Mouse (Mus musculus): ENCODE measurements around the gene Ang4. TPM values are rescaled to one million over a fixed set of nuclear protein-coding genes. Genes with fewer than 3 reads are reported as not detected.
"Not testable (repeated sequence)": the region's sequence is repeated elsewhere in the genome, so short reads cannot be mapped to it uniquely, and the experiment has no call there.

The Ang4 gene
- polyA plus RNA-seq (2015; fragmentation: Nextera tagmentation; extraction: Ambion mirVana) = 0.66 TPM in 1 of 2 replicates, not detected in the other

- H3K9ac ChIP-seq (ENCODE audit: low read length) = no peak within 1 kb of the TSS
- H3K4me1 ChIP-seq (ENCODE audit: control insufficient read depth, insufficient read depth, low read length) = no peaks in the 10 kb centered on the region
- ATAC-seq (ENCODE audit: insufficient read depth, low FRiP score) = no peak
- WGBS = 61% methylated on average over 5 of the region's 5 CpGs
- no peaks in the 10 kb centered on the region for H3K27me3 ChIP-seq (ENCODE audit: control insufficient read depth, insufficient read depth, low read length)
- no peak within 1 kb of the TSS for H3K4me2 ChIP-seq (ENCODE audit: low read depth, low read length)
- no peak within 1 kb of the TSS for H3K4me3 ChIP-seq (replicated peaks; ENCODE audit: low read length)
- H3K9me3 ChIP-seq (replicated peaks; ENCODE audit: control insufficient read depth, low read length) = no peaks in the 10 kb centered on the region
- H3K36me3 ChIP-seq (ENCODE audit: control insufficient read depth, insufficient read depth, low read length) = no peaks in the 10 kb centered on the region
- H3K27ac ChIP-seq (ENCODE audit: low read length) = no peak within 1 kb of the TSS
Measured at GRCm38 (mm10) chr14:51773490-51773889, at the start of gene Ang4. TSS of gene Ang4 (minus strand) at chr14:51773590.

DNA sequence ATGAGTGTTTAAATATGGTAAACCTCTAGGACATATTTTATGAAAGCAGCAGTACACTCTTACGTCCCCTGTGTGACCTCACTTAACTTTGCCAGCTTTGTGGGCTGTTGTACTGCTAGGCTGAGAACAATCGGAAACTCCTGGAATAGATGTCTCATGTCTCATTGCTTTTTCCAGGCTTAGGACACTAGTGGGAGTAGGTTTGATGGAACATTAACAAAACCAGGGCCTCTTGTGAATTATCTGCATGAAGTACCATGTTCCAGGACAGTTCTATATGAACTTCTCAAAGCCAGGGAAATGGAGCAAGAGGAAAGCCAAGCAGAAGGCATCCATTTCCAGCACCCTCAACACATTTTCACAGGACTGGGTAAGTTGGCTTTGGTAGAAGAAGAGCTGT lies 26.4 kb upstream of the Ang4 start, which contains the start of gene AY358078:
TSS of gene AY358078 (plus strand) at position 301 of the 400 bp plus-strand sequence.
- H3K4me3 ChIP-seq (replicated peaks; ENCODE audit: low read length) = no peak within 1 kb of the TSS
- WGBS = 88% methylated on average over 2 of the region's 2 CpGs
- no peaks in the 10 kb centered on the region for H3K9me3 ChIP-seq (replicated peaks; ENCODE audit: control insufficient read depth, low read length)
- H3K4me2 ChIP-seq (ENCODE audit: low read depth, low read length) = no peak within 1 kb of the TSS
- H3K4me1 ChIP-seq (ENCODE audit: control insufficient read depth, insufficient read depth, low read length) = no peaks in the 10 kb centered on the region
- H3K27ac ChIP-seq (ENCODE audit: low read length) = no peak within 1 kb of the TSS
- ATAC-seq (ENCODE audit: insufficient read depth, low FRiP score) = no peak
- no peak within 1 kb of the TSS for H3K9ac ChIP-seq (ENCODE audit: low read length)
- no peaks in the 10 kb centered on the region for H3K27me3 ChIP-seq (ENCODE audit: control insufficient read depth, insufficient read depth, low read length)
- no peaks in the 10 kb centered on the region for H3K36me3 ChIP-seq (ENCODE audit: control insufficient read depth, insufficient read depth, low read length)

DNA sequence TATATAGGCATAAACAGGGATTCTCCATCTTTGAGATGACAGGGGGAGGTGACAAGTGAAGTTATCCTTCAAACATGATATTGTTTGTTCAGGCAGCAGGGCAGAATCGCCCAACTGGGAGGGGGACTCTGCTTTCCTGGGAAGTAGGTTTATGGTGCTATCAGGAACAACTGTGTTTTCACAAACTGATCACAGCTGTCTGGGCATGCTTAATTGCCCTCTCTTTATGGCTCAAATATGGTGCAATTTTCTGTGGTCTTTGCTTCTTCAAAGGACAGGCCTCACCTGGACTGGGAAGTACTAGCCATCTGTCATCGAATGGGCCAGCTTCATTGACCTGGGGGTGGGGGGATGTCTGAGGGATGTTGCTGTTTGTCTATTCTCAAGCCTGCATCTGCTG lies 20.7 kb upstream of the Ang4 start:
- ATAC-seq (ENCODE audit: insufficient read depth, low FRiP score) = no peak

DNA sequence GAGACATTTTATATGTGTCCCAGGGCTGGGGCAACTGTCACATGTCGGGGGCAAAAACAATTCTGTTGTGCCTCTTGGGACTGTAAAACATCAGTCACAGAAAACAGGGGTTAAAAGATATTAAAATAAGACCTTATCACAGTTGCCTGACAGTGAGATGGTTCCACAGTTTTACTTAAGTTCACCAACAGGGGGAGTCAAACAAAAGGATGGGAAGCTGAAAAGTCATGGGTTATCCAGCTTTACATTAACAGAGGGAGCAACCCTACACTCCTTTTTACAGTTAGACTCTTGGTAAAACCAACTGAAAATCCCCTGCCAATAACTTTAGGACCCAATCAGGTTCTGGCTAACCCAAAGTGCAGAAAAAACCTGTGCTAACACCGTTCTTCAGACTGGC lies 15.8 kb upstream of the Ang4 start:
- no peak overlapping the region for H3K27ac ChIP-seq (ENCODE audit: low read length)
- no peak for ATAC-seq (ENCODE audit: insufficient read depth, low FRiP score)
- H3K4me1 ChIP-seq (ENCODE audit: control insufficient read depth, insufficient read depth, low read length) = no peaks in the 10 kb centered on the region
- H3K9ac ChIP-seq (ENCODE audit: low read length) = no peak overlapping the region
- no peaks in the 10 kb centered on the region for H3K9me3 ChIP-seq (replicated peaks; ENCODE audit: control insufficient read depth, low read length)
- H3K4me2 ChIP-seq (ENCODE audit: low read depth, low read length) = no peak overlapping the region
- H3K4me3 ChIP-seq (replicated peaks; ENCODE audit: low read length) = no peak overlapping the region
- no peaks in the 10 kb centered on the region for H3K27me3 ChIP-seq (ENCODE audit: control insufficient read depth, insufficient read depth, low read length)
- 81% methylated on average over 2 of the region's 2 CpGs for WGBS
- H3K36me3 ChIP-seq (ENCODE audit: control insufficient read depth, insufficient read depth, low read length) = no peaks in the 10 kb centered on the region

More for the DNA sequence above, 20.7 kb upstream of the Ang4 start:
- WGBS = 51% methylated on average over 2 of the region's 2 CpGs
- Histone ChIP-seq H3K4me2 (ENCODE audit: low read depth, low read length) (no peak overlapping the region), H3K36me3 (ENCODE audit: control insufficient read depth, insufficient read depth, low read length) (no peaks in the 10 kb centered on the region), H3K9ac (ENCODE audit: low read length) (no peak overlapping the region), H3K9me3 (replicated peaks; ENCODE audit: control insufficient read depth, low read length) (no peaks in the 10 kb centered on the region), H3K4me1 (ENCODE audit: control insufficient read depth, insufficient read depth, low read length) (no peaks in the 10 kb centered on the region), H3K27ac (ENCODE audit: low read length) (no peak overlapping the region), H3K27me3 (ENCODE audit: control insufficient read depth, insufficient read depth, low read length) (no peaks in the 10 kb centered on the region), H3K4me3 (replicated peaks; ENCODE audit: low read length) (no peak overlapping the region)

GRCm38 (mm10) chr14:51787061-51787460 lies 13.7 kb upstream of the Ang4 start:
- 85% methylated on average over 5 of the region's 5 CpGs for WGBS

GRCm38 (mm10) chr14:51786335-51786734 lies 12.9 kb upstream of the Ang4 start:
- H3K27ac ChIP-seq (ENCODE audit: low read length) = no peak overlapping the region
- H3K27me3 ChIP-seq (ENCODE audit: control insufficient read depth, insufficient read depth, low read length) = no peaks in the 10 kb centered on the region
- no peaks in the 10 kb centered on the region for H3K9me3 ChIP-seq (replicated peaks; ENCODE audit: control insufficient read depth, low read length)
- no peaks in the 10 kb centered on the region for H3K36me3 ChIP-seq (ENCODE audit: control insufficient read depth, insufficient read depth, low read length)
- no peaks in the 10 kb centered on the region for H3K4me1 ChIP-seq (ENCODE audit: control insufficient read depth, insufficient read depth, low read length)
- 69% methylated on average over 4 of the region's 4 CpGs for WGBS
- no peak overlapping the region for H3K9ac ChIP-seq (ENCODE audit: low read length)
- H3K4me3 ChIP-seq (replicated peaks; ENCODE audit: low read length) = no peak overlapping the region
- no peak for ATAC-seq (ENCODE audit: insufficient read depth, low FRiP score)
- no peak overlapping the region for H3K4me2 ChIP-seq (ENCODE audit: low read depth, low read length)

More at GRCm38 (mm10) chr14:51787061-51787460, 13.7 kb upstream of the Ang4 start:
- Histone ChIP-seq H3K27ac (ENCODE audit: low read length) (no peak overlapping the region), H3K36me3 (ENCODE audit: control insufficient read depth, insufficient read depth, low read length) (no peaks in the 10 kb centered on the region), H3K4me1 (ENCODE audit: control insufficient read depth, insufficient read depth, low read length) (no peaks in the 10 kb centered on the region), H3K4me2 (ENCODE audit: low read depth, low read length) (no peak overlapping the region), H3K9me3 (replicated peaks; ENCODE audit: control insufficient read depth, low read length) (no peaks in the 10 kb centered on the region), H3K9ac (ENCODE audit: low read length) (no peak overlapping the region), H3K4me3 (replicated peaks; ENCODE audit: low read length) (no peak overlapping the region), H3K27me3 (ENCODE audit: control insufficient read depth, insufficient read depth, low read length) (no peaks in the 10 kb centered on the region)
- ATAC-seq (ENCODE audit: insufficient read depth, low FRiP score) = no peak

GRCm38 (mm10) chr14:51778865-51779481 lies 5.6 kb upstream of the Ang4 start:
- no peak for ATAC-seq (ENCODE audit: insufficient read depth, low FRiP score)
- H3K4me3 ChIP-seq (replicated peaks; ENCODE audit: low read length) = no peak overlapping the region
- H3K4me1 ChIP-seq (ENCODE audit: control insufficient read depth, insufficient read depth, low read length) = no peaks in the 10 kb centered on the region
- 70% methylated on average over 4 of the region's 4 CpGs for WGBS
- no peaks in the 10 kb centered on the region for H3K27me3 ChIP-seq (ENCODE audit: control insufficient read depth, insufficient read depth, low read length)
- H3K9ac ChIP-seq (ENCODE audit: low read length) = no peak overlapping the region
- H3K36me3 ChIP-seq (ENCODE audit: control insufficient read depth, insufficient read depth, low read length) = no peaks in the 10 kb centered on the region
- no peak overlapping the region for H3K27ac ChIP-seq (ENCODE audit: low read length)
- H3K4me2 ChIP-seq (ENCODE audit: low read depth, low read length) = no peak overlapping the region
- no peaks in the 10 kb centered on the region for H3K9me3 ChIP-seq (replicated peaks; ENCODE audit: control insufficient read depth, low read length)

- Histone ChIP-seq H3K4me1 (ENCODE audit: control insufficient read depth, insufficient read depth, low read length) (no peaks in the 10 kb centered on the region), H3K4me3 (replicated peaks; ENCODE audit: low read length) (no peak overlapping the region), H3K9ac (ENCODE audit: low read length) (no peak overlapping the region), H3K4me2 (ENCODE audit: low read depth, low read length) (no peak overlapping the region), H3K27ac (ENCODE audit: low read length) (no peak overlapping the region), H3K36me3 (ENCODE audit: control insufficient read depth, insufficient read depth, low read length) (no peaks in the 10 kb centered on the region), H3K27me3 (ENCODE audit: control insufficient read depth, insufficient read depth, low read length) (no peaks in the 10 kb centered on the region), H3K9me3 (replicated peaks; ENCODE audit: control insufficient read depth, low read length) (no peaks in the 10 kb centered on the region)
- ATAC-seq (ENCODE audit: insufficient read depth, low FRiP score) = no peak
- WGBS = 86% methylated on average over 1 of the region's 1 CpGs
Measured at GRCm38 (mm10) chr14:51777791-51778190, 4.4 kb upstream of the Ang4 start.

DNA sequence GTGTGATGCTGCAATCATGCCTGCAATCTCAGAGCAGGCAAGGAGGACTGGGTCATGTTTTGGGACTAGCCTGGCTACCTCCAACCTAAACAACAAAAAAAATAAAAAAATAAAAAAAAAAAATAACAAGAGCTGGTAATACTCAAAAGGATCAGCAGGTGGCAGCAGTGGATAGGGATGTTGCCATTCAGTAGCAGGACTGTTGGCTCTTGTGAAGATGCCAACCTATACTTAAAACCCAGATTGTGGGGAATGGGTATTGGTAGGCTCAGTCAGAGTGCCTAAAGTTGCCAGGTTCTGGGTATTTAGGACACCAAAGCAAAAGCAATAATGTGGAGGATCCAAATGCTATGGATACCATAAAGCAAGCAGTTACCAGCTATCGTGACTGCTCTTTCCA lies 2.0 kb downstream of the Ang4 start:
- not testable (repeated sequence) for H3K27me3 ChIP-seq (ENCODE audit: control insufficient read depth, insufficient read depth, low read length); H3K4me1 ChIP-seq (ENCODE audit: control insufficient read depth, insufficient read depth, low read length); H3K27ac ChIP-seq (ENCODE audit: low read length); H3K9ac ChIP-seq (ENCODE audit: low read length); H3K36me3 ChIP-seq (ENCODE audit: control insufficient read depth, insufficient read depth, low read length); H3K4me3 ChIP-seq (replicated peaks; ENCODE audit: low read length); H3K9me3 ChIP-seq (replicated peaks; ENCODE audit: control insufficient read depth, low read length); ATAC-seq (ENCODE audit: insufficient read depth, low FRiP score); H3K4me2 ChIP-seq (ENCODE audit: low read depth, low read length)
- WGBS = 84% methylated on average over 1 of the region's 1 CpGs
